Mouse (Mus musculus): ENCODE results near the gene Rad17. TPM values are rescaled to one million over a fixed set of nuclear protein-coding genes. Genes with fewer than 3 reads are reported as not detected.

Rad17 gene
- total RNA-seq, 2 experiments from 2014 or later: 13.5 to 15.6 TPM

- DNase-seq (ENCODE audit: low spot score in 2 of 2): no peak
- TF ChIP-seq CTCF (conservative IDR thresholded peaks at IDR 0.05): no peak
- Histone ChIP-seq H3K27ac (no peak overlapping the region), H3K4me3 (no peak overlapping the region)
These were observed 45.0 kb downstream of the Rad17 start for GRCm38 (mm10) chr13:100605845-100606244.

GRCm38 (mm10) chr13:100603738-100604095, 47.1 kb downstream of the Rad17 start:
- no peak overlapping the region for H3K4me3 ChIP-seq
- H3K27ac ChIP-seq: no peak overlapping the region
- TF ChIP-seq CTCF (conservative IDR thresholded peaks at IDR 0.05): no peak
- DNase-seq (ENCODE audit: low spot score in 2 of 2): no peak

GRCm38 (mm10) chr13:100603031-100603737, 47.7 kb downstream of the Rad17 start:
- no peak overlapping the region for H3K4me3 ChIP-seq
- no peak for TF ChIP-seq CTCF (conservative IDR thresholded peaks at IDR 0.05)
- no peak overlapping the region for H3K27ac ChIP-seq
- no peak for DNase-seq (ENCODE audit: low spot score in 2 of 2)

GRCm38 (mm10) chr13:100602239-100602902, 48.5 kb downstream of the Rad17 start:
- no peak overlapping the region for H3K27ac ChIP-seq
- no peak for TF ChIP-seq CTCF (conservative IDR thresholded peaks at IDR 0.05)
- no peak overlapping the region for H3K4me3 ChIP-seq
- no peak for DNase-seq (ENCODE audit: low spot score in 2 of 2)

- no peak overlapping the region for H3K4me3 ChIP-seq
- no peak for DNase-seq (ENCODE audit: low spot score in 2 of 2)
- no peak for TF ChIP-seq CTCF (conservative IDR thresholded peaks at IDR 0.05)
- H3K27ac ChIP-seq: no peak overlapping the region
These were observed 49.8 kb downstream of the Rad17 start for GRCm38 (mm10) chr13:100601034-100601433.

- 0 out of 2 replicates have a peak overlapping the region, but pooled peaks have one; percentile 28 for H3K27ac ChIP-seq
- no peak for TF ChIP-seq CTCF (conservative IDR thresholded peaks at IDR 0.05)
- no peak for DNase-seq (ENCODE audit: low spot score in 2 of 2)
- no peak overlapping the region for H3K4me3 ChIP-seq
These were observed 50.5 kb downstream of the Rad17 start for GRCm38 (mm10) chr13:100600317-100600716.

- no peak overlapping the region for H3K4me3 ChIP-seq
- H3K27ac ChIP-seq: no peak overlapping the region
- no peak for DNase-seq (ENCODE audit: low spot score in 2 of 2)
- no peak for TF ChIP-seq CTCF (conservative IDR thresholded peaks at IDR 0.05)
These were observed 53.6 kb downstream of the Rad17 start for GRCm38 (mm10) chr13:100597284-100597683.

GRCm38 (mm10) chr13:100595552-100595885, 55.3 kb downstream of the Rad17 start:
- DNase-seq (ENCODE audit: low spot score in 2 of 2): no peak
- H3K27ac ChIP-seq: no peak overlapping the region
- TF ChIP-seq CTCF (conservative IDR thresholded peaks at IDR 0.05): no peak
- H3K4me3 ChIP-seq: no peak overlapping the region

- TF ChIP-seq CTCF (conservative IDR thresholded peaks at IDR 0.05): no peak
- H3K4me3 ChIP-seq: no peak overlapping the region
- DNase-seq (ENCODE audit: low spot score in 2 of 2): no peak
- H3K27ac ChIP-seq: no peak overlapping the region
These were observed 55.9 kb downstream of the Rad17 start for GRCm38 (mm10) chr13:100594838-100595551.

GRCm38 (mm10) chr13:100594041-100594792, 56.6 kb downstream of the Rad17 start:
- peak overlapping the region; percentile 29 for H3K4me3 ChIP-seq
- peak; percentile 21 to 30 for DNase-seq (ENCODE audit: low spot score in 2 of 2)
- H3K27ac ChIP-seq: peak overlapping the region; percentile 86
- TF ChIP-seq CTCF (conservative IDR thresholded peaks at IDR 0.05): peak; percentile 36

- Histone ChIP-seq H3K4me3 (peak overlapping the region; percentile 20; the same call in 1 of the 2 replicates), H3K27ac (no peak overlapping the region)
- DNase-seq (ENCODE audit: low spot score in 2 of 2): no peak
- no peak for TF ChIP-seq CTCF (conservative IDR thresholded peaks at IDR 0.05)
These were observed 62.2 kb downstream of the Rad17 start for GRCm38 (mm10) chr13:100588646-100589045.

GRCm38 (mm10) chr13:100582144-100582543, 68.7 kb downstream of the Rad17 start:
- H3K4me3 ChIP-seq: no peak overlapping the region
- H3K27ac ChIP-seq: no peak overlapping the region
- no peak for DNase-seq (ENCODE audit: low spot score in 2 of 2)
- no peak for TF ChIP-seq CTCF (conservative IDR thresholded peaks at IDR 0.05)

GRCm38 (mm10) chr13:100581701-100582100, 69.2 kb downstream of the Rad17 start:
- Histone ChIP-seq H3K4me3 (no peak overlapping the region), H3K27ac (no peak overlapping the region)
- no peak for DNase-seq (ENCODE audit: low spot score in 2 of 2)
- TF ChIP-seq CTCF (conservative IDR thresholded peaks at IDR 0.05): no peak

Measured in layer of hippocampus, adult 2 months (tissue).